Mouse (Mus musculus): ENCODE measurements around the gene Tspan18.

GRCm38 (mm10) chr2:93166734-93167406 lies 167.4 kb downstream of the Tspan18 start:
- no peak for TF ChIP-seq GATA1 (IDR thresholded peaks at IDR 0.05; ENCODE audit: borderline replicate concordance, low read length)
- no peak for TF ChIP-seq FLI1 (IDR thresholded peaks at IDR 0.05; ENCODE audit: low read length)
